Comparison of ENCODE assay signal across 24 mouse cellular contexts in genomic region chr5:54110789-54111188, GRCm38 (mm10).
A peak's percentile ranks its signal among the peaks of the same experiment; 100 is the strongest.
DNase-seq lines count a peak whose midpoint lies in the region; ATAC-seq and TF ChIP-seq lines count a peak whose summit lies in the region.
"Had no signal": no experiment of that assay in that cellular context is flagged by ENCODE, and none has a peak within 500 bp of the region (broad histone marks: within the 10 kb centered on the region; RNA-seq: fewer than 3 reads in every experiment).

No protein-coding gene starts in this region.

- DNase-seq in liver, embryonic 14.5 days (ENCODE audit: low read depth in 3 of 3, low spot score in 3 of 3) = no peak
- no peak for DNase-seq in liver, postnatal 0 days
- DNase-seq in natural killer cell, adult 2 months (ENCODE audit: low spot score in 2 of 2) = peak; percentile 62 to 76
- no peak for DNase-seq in ovary, adult 18-20 months (ENCODE audit: low spot score)
- DNase-seq: adrenal gland, adult 8-10 months; adrenal gland, postnatal 25 days; cerebellum, adult 11-12 months; cerebellum, adult 8-10 months; cerebellum, postnatal 10 days; cerebellum, postnatal 36 days; forebrain, postnatal 0 days; gastrocnemius, postnatal 25 days; heart, adult 18-20 months; heart, postnatal 10 days had no signal

- H3K27ac ChIP-seq in liver, embryonic 14.5 days = no peak overlapping the region
- no peak overlapping the region for H3K27ac ChIP-seq in liver, postnatal 0 days (ENCODE audit: low read depth)
- H3K27ac ChIP-seq: forebrain, embryonic 10.5 days; forebrain, embryonic 13.5 days; heart, embryonic 15.5 days; hindbrain, embryonic 12.5 days; hindbrain, embryonic 15.5 days; intestine, embryonic 15.5 days had no signal

- H3K4me3 ChIP-seq in liver, embryonic 14.5 days (ENCODE audit: insufficient read depth in 1 of 2, low read depth in 2 of 2, low read length in 2 of 2) = no peak overlapping the region
- no peak overlapping the region for H3K4me3 ChIP-seq in liver, postnatal 0 days (ENCODE audit: low read depth, low read length)
- H3K4me3 ChIP-seq: forebrain, embryonic 10.5 days; forebrain, embryonic 13.5 days; heart, embryonic 12.5 days; heart, embryonic 15.5 days; hindbrain, embryonic 12.5 days; hindbrain, embryonic 15.5 days; intestine, embryonic 15.5 days had no signal

- 0 out of 2 replicates have a peak, but pooled peaks have one; percentile 28 for ATAC-seq in liver, embryonic 14.5 days (ENCODE audit: insufficient read depth)
- ATAC-seq in liver, postnatal 0 days = no peak
- peak; percentile 34; the same call in 1 of the 2 replicates for ATAC-seq in megakaryocyte, adult 5-6 weeks (ENCODE audit: poor library complexity, severe bottlenecking)
- ATAC-seq in frontal cortex, adult (ENCODE audit: low TSS enrichment) = no peak
- ATAC-seq: activated CD4-positive, CD25-positive, alpha-beta regulatory T cell, adult 4 months; forebrain, embryonic 13.5 days; forebrain, postnatal 0 days; intestine, embryonic 15.5 days had no signal

- H3K9me3 ChIP-seq in liver, embryonic 14.5 days (ENCODE audit: control insufficient read depth, low read length) = no peaks in the 10 kb centered on the region
- H3K9me3 ChIP-seq in liver, postnatal 0 days (ENCODE audit: low read length) = no peaks in the 10 kb centered on the region
- H3K9me3 ChIP-seq: forebrain, embryonic 10.5 days; forebrain, embryonic 13.5 days; heart, embryonic 12.5 days; heart, embryonic 15.5 days; hindbrain, embryonic 12.5 days; hindbrain, embryonic 15.5 days; intestine, embryonic 15.5 days had no signal

- WGBS in liver, embryonic 14.5 days (ENCODE audit: insufficient replicate concordance) = 52% methylated on average over 11 of the region's 11 CpGs
- WGBS in liver, postnatal 0 days (ENCODE audit: insufficient replicate concordance) = 70% methylated on average over 11 of the region's 11 CpGs

- H3K36me3 ChIP-seq in liver, embryonic 14.5 days (replicated peaks; ENCODE audit: control insufficient read depth, insufficient read depth, low read depth) = no peaks in the 10 kb centered on the region; the same call in 1 of the 2 replicates
- peaks cover 10% of the 10 kb centered on the region for H3K36me3 ChIP-seq in liver, postnatal 0 days (replicated peaks; ENCODE audit: insufficient read depth, low read length)
- H3K36me3 ChIP-seq: intestine, embryonic 15.5 days had no signal

- no peak overlapping the region for H3K4me2 ChIP-seq in liver, embryonic 14.5 days (ENCODE audit: low read depth)
- H3K4me2 ChIP-seq in liver, postnatal 0 days (ENCODE audit: low read depth, low read length) = no peak overlapping the region
- H3K4me2 ChIP-seq: forebrain, embryonic 13.5 days; heart, embryonic 12.5 days; heart, embryonic 15.5 days; hindbrain, embryonic 12.5 days; hindbrain, embryonic 15.5 days; intestine, embryonic 15.5 days had no signal

- no peak for TF ChIP-seq CTCF in liver, embryonic 14.5 days (IDR thresholded peaks at IDR 0.05; ENCODE audit: low read depth)
- TF ChIP-seq CTCF in liver, postnatal 0 days (IDR thresholded peaks at IDR 0.05; ENCODE audit: low read depth) = no peak

- no peaks in the 10 kb centered on the region for H3K27me3 ChIP-seq in liver, embryonic 14.5 days (ENCODE audit: control insufficient read depth, insufficient read depth, low read length)
- no peaks in the 10 kb centered on the region for H3K27me3 ChIP-seq in liver, postnatal 0 days (ENCODE audit: insufficient read depth, low read length)
- H3K27me3 ChIP-seq: forebrain, embryonic 13.5 days; heart, embryonic 12.5 days; heart, embryonic 15.5 days; hindbrain, embryonic 12.5 days; hindbrain, embryonic 15.5 days; intestine, embryonic 15.5 days had no signal

- no peaks in the 10 kb centered on the region for H3K4me1 ChIP-seq in liver, embryonic 14.5 days (replicated peaks; ENCODE audit: control insufficient read depth in 2 of 2, insufficient read depth in 2 of 2, low read length in 1 of 2)
- no peaks in the 10 kb centered on the region for H3K4me1 ChIP-seq in liver, postnatal 0 days (ENCODE audit: insufficient read depth)
- H3K4me1 ChIP-seq: intestine, embryonic 15.5 days had no signal

- TF ChIP-seq EP300 in liver, embryonic 14.5 days (IDR thresholded peaks at IDR 0.05; ENCODE audit: low read depth) = no peak
- no peak for TF ChIP-seq EP300 in liver, postnatal 0 days (IDR thresholded peaks at IDR 0.05; ENCODE audit: low read depth)

- H3K9ac ChIP-seq in liver, embryonic 14.5 days (replicated peaks) = no peak overlapping the region
- no peak overlapping the region for H3K9ac ChIP-seq in liver, postnatal 0 days (replicated peaks)
- H3K9ac ChIP-seq: forebrain, embryonic 13.5 days; forebrain, postnatal 0 days; heart, embryonic 12.5 days; heart, embryonic 15.5 days; hindbrain, embryonic 12.5 days; hindbrain, embryonic 15.5 days; intestine, embryonic 15.5 days had no signal

Comparison
In these comparisons a context has a peak if more than half of its experiments do, and no peak if none do; other contexts are left out.
1. ATAC-seq: peak in liver, embryonic 14.5 days (single experiment) and megakaryocyte, adult 5-6 weeks (single experiment); none in liver, postnatal 0 days (single experiment) and frontal cortex, adult (single experiment).
2. DNase-seq: peak in natural killer cell, adult 2 months (2 of 2); none in liver, embryonic 14.5 days (0 of 3), liver, postnatal 0 days (single experiment) and ovary, adult 18-20 months (single experiment).